Mouse (Mus musculus): ENCODE data around the gene Gm20661. TPM values are rescaled to one million over a fixed set of nuclear protein-coding genes. Genes with fewer than 3 reads are reported as not detected.

Gm20661 gene
- total RNA-seq, 1 experiment from 2014 or later, result 2.3 TPM

DNA sequence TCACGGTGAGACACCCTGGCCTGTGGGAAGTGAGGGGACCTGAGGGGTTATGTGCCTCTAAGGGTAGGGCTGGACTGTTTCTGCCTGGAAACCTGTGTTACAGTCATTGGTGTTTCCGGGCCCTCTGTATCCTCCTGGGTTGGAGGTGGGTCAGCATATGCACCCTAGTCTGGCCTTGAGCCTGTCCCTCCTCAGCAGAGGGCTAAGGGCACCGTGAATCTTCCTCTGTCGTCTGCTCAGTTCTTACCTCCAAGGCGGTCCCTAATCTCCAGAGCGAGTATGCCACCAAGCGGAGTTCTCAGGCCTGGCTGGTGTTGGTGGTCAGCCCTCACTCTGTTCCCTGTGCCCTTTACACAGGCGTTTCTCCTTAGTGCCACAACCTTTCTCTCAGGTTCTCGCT is 19.9 kb upstream of the Gm20661 start:
- no peak for ATAC-seq (replicated peaks in 1 of 2; ENCODE audit: insufficient read depth in 1 of 2, low FRiP score in 2 of 2, low TSS enrichment in 1 of 2, low read depth in 1 of 2, poor library complexity in 2 of 2, severe bottlenecking in 2 of 2)

DNA sequence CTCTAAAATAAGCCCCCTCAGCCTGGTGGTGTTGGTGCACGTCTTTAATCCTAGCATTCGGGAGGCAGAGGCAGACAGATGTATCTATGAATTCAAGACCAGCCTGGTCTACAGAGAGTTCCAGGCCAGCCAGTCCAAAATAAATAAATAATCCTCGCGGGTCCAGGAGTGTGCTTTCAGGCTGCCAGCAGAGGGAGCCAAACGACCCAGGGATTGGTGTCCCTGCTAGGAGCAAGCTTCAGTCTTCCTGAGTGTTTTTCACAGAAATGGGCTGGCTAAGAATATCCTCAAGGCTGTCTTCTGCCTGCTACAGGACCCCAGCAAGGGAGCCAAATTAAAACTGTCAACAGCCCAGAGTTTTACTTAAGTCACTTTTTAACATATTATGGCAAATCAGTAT is 19.2 kb upstream of the Gm20661 start:
- peak; percentile 54 to 68 for ATAC-seq (replicated peaks in 1 of 2; ENCODE audit: insufficient read depth in 1 of 2, low FRiP score in 2 of 2, low TSS enrichment in 1 of 2, low read depth in 1 of 2, poor library complexity in 2 of 2, severe bottlenecking in 2 of 2)

DNA sequence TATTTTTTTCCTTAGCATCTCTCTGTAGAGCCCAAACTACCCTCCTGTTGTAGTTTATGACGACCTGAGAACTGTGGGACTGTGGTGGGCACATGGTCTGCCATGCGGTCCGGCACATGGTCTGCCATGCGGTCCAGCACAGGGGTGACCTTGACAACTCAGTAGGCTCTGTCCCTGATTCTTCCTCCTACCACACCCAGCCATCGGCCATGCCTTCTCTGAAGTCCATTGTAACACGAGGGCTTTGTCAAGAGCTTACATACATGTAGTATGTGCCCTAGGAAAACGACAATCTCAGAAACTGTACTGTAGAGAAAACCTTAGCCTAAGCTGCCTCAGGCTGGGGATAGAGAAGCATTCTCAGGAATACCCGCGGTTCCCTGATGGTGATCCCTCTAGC is 18.2 kb upstream of the Gm20661 start:
- ATAC-seq (replicated peaks in 1 of 2; ENCODE audit: insufficient read depth in 1 of 2, low FRiP score in 2 of 2, low TSS enrichment in 1 of 2, low read depth in 1 of 2, poor library complexity in 2 of 2, severe bottlenecking in 2 of 2), result no peak

DNA sequence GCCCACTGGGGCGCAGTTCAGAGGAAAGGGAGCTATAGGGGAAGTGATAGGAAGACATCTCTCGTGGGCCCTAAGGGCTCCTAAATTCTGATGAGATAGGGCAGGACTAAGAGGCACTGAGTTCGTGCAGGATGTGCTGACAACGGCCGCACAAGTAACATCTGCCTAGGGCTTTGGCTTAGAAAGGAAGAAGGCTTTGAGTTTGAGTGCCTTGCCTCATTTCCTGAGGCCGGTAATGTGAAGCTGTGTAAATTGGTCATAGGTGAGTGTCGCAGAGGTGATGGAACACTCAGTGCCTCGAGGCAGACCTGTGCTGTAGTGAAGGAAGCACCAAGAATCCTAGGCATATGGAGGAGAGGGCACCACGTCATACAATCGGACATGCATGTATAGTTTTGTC is 16.2 kb upstream of the Gm20661 start:
- no peak for ATAC-seq (replicated peaks in 1 of 2; ENCODE audit: insufficient read depth in 1 of 2, low FRiP score in 2 of 2, low TSS enrichment in 1 of 2, low read depth in 1 of 2, poor library complexity in 2 of 2, severe bottlenecking in 2 of 2)

DNA sequence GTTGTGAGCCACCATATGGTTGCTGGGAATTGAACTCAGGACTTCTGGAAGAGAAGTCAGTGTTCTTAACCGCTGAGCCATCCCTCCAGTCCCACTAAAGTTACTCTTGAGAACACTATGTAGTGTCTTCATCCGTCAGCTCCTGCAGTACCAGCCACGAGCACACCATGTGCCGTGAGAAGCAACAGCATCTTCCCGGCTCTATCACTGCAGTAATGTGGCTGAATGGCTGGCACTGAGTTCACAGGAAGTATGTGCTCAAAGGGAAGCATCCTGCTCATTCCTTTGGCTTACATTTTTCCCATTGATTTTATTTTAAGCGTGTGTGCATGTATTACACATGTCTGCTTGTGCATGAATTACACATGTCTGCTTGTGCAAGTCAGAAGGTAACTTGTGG is 15.4 kb upstream of the Gm20661 start:
- no peak for ATAC-seq (replicated peaks in 1 of 2; ENCODE audit: insufficient read depth in 1 of 2, low FRiP score in 2 of 2, low TSS enrichment in 1 of 2, low read depth in 1 of 2, poor library complexity in 2 of 2, severe bottlenecking in 2 of 2)

DNA sequence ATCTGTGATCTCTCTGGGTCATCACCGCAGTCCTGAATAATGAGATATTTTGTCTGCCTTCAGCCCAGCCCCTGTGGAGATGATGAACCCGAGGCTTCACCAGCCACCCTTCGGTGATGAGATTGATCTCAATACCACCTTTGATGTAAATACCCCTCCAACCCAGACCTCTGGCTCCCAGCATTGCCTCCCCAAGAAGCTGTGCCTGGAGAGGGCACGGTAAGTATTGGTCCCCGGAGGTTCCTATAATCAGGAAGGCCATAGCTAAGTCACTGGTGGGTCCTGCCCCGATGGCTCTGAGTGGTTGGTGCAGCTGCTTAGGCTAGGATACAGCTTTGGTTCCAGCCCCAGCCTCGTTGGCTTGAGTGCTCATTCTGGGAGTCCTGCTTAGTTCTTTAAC is 14.3 kb upstream of the Gm20661 start:
- no peak for ATAC-seq (replicated peaks in 1 of 2; ENCODE audit: insufficient read depth in 1 of 2, low FRiP score in 2 of 2, low TSS enrichment in 1 of 2, low read depth in 1 of 2, poor library complexity in 2 of 2, severe bottlenecking in 2 of 2)

DNA sequence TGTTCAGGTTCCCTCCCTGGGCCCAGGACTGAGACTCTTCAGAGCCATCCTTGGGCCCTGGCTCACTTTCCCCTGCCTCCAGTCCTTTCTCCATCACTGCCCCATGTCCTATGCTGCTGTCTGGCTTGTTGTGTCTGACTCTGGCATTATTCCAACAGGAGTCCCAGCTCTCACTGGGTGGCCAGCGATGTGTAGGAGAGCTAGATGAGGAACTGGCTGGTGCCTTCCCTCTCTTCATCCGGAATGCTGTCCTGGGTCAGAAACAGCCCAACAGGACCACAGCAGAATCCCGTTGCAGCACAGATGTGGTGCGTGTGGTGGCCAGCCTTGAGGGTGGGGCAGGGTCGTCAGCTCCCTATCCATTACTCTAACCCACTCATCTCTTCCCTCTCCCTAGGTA is 12.5 kb upstream of the Gm20661 start:
- ATAC-seq (replicated peaks in 1 of 2; ENCODE audit: insufficient read depth in 1 of 2, low FRiP score in 2 of 2, low TSS enrichment in 1 of 2, low read depth in 1 of 2, poor library complexity in 2 of 2, severe bottlenecking in 2 of 2), result no peak

DNA sequence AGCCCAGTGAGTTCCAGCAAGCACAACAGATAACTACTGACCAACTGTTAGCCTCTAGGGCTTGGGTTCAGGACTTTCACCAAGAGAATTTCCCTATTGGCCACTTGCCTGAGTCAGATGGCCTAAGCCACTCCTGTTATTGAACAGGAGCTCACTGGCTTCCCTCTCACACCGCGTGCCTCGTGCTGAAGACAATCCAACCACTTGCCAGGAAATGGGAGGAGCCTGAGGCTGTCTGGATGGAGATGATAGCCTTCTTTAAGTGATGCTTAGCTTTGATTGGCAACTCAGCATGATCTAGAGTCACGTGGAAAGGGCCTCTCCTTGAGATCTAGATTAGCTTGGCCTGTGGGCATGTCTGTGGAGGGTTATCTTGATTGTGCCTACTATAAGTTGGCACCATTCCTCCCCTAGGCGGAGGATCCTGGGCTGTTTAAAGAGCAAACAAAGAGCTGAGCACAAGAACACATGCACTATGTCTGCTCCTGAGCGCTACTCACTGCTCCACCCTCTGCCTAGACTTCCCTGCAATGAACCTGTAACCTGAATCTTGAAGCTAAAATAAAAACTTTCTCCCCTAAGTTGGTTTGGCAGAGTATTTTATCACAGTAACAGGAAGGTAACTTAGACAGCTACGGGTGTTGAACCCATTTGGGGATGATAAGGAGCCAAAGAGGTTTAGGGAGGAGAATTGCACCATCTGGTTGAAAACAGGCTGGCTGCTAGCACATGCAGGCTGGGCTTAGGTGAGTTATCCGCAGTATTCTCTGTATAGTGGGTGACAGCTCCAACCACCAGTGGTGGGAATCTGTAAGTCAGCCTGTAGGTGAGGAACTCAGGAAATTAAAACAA is 10.9 kb upstream of the Gm20661 start:
- peak; percentile 58 to 61 for ATAC-seq (replicated peaks in 1 of 2; ENCODE audit: insufficient read depth in 1 of 2, low FRiP score in 2 of 2, low TSS enrichment in 1 of 2, low read depth in 1 of 2, poor library complexity in 2 of 2, severe bottlenecking in 2 of 2)

DNA sequence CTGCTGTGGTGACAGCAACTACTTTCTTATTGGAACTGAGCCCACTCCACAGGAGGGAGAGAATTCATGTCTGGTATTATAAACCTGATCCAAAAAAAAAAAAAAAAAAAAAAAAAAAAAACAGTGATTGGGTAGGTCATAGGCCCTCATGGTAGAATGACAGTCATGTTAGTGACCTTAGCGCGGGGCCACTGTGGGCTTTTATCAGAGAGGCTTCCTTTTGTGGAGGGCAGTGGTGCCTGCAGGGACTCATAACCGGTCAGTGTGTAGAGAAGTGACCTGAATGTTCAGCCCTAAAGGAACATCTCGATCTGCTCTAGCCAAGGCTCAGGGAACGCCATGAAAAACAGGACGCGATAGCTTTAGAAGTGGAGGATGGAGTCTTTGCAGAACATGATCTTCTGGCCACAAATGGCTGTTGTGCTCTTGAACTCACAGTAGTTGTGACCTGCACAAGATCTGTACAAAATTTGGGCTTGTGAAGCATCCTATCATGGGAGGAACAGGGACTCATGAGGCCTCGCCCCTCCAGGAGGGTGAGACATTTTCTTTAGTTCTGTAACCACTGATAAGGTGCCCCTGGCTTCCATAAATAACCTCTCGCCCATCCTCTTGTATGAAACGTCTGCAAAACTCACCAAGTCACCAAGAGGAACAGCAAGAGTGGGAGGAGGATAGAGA is 8.2 kb upstream of the Gm20661 start:
- ATAC-seq (replicated peaks in 1 of 2; ENCODE audit: insufficient read depth in 1 of 2, low FRiP score in 2 of 2, low TSS enrichment in 1 of 2, low read depth in 1 of 2, poor library complexity in 2 of 2, severe bottlenecking in 2 of 2), result peak in 1 of 2 experiments; percentile 4; a peak in 1 of 4 replicates

DNA sequence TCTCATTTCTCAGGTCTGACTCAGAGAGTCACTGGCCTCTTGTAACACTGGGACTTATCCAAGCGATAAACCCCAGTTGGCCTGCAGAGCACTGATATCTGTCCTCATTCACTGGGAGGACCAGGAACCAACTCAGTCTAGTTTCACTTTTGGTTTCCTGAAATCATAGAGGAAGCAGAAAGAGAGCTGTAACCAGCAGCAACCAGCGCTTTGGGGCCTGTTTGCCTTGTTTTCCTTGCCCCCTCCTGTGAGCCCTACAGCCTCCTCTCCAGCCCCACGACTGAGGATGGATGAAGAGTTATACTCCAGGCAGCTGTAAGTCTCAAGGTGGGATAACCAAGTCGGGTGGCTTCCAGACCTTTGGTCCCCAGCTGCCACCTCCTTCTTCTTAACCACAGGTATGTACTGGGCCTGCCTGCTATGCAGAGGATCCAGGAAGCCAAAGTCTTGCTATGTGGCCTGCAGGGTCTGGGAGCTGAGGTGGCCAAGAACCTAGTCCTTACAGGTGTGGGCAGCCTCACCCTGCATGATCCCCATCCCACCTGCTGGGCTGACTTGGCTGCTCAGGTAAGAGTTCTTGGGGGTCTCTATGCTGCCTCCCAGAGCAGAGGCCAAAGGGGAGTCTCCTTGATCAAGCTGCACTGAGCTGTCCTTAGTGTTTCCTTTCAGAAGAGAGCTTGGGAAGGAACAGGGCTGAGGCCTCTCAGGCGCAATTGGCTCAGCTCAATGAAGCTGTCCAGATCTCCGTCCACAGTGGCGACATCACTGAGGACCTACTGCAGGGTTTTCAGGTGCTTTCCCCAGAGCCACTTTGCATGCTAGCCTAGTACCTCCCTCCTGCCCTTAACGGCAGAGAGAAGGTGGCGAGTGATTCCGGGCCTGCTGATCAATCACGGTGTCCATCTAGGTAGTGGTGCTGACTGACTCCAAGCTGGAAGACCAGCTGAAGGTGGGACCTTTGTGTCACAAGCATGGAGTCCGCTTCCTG is 7.2 kb upstream of the Gm20661 start, which contains the start of gene Uba7:
TSS of gene Uba7 (plus strand) at position 107 of the 988 bp plus-strand sequence.
- peak; percentile 80 to 81 for ATAC-seq (replicated peaks in 1 of 2; ENCODE audit: insufficient read depth in 1 of 2, low FRiP score in 2 of 2, low TSS enrichment in 1 of 2, low read depth in 1 of 2, poor library complexity in 2 of 2, severe bottlenecking in 2 of 2)

DNA sequence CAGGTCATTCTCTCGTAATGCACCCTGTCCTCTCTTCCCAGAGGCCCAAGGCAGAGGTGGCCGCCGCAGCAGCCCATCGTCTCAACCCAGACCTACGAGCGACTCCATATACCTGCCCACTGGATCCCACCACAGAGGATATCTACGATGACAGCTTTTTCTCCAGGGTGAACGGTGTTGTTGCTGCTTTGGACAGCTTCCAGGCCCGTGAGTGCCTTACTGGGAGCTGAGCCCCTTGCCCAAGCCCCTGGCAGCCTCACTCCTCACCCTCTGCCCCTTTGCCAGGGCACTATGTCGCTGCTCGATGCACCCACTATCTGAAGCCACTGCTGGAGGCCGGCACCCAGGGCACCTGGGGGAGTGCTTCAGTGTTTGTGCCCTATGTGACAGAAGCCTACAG is 4.0 kb upstream of the Gm20661 start:
- no peak for ATAC-seq (replicated peaks in 1 of 2; ENCODE audit: insufficient read depth in 1 of 2, low FRiP score in 2 of 2, low TSS enrichment in 1 of 2, low read depth in 1 of 2, poor library complexity in 2 of 2, severe bottlenecking in 2 of 2)

DNA sequence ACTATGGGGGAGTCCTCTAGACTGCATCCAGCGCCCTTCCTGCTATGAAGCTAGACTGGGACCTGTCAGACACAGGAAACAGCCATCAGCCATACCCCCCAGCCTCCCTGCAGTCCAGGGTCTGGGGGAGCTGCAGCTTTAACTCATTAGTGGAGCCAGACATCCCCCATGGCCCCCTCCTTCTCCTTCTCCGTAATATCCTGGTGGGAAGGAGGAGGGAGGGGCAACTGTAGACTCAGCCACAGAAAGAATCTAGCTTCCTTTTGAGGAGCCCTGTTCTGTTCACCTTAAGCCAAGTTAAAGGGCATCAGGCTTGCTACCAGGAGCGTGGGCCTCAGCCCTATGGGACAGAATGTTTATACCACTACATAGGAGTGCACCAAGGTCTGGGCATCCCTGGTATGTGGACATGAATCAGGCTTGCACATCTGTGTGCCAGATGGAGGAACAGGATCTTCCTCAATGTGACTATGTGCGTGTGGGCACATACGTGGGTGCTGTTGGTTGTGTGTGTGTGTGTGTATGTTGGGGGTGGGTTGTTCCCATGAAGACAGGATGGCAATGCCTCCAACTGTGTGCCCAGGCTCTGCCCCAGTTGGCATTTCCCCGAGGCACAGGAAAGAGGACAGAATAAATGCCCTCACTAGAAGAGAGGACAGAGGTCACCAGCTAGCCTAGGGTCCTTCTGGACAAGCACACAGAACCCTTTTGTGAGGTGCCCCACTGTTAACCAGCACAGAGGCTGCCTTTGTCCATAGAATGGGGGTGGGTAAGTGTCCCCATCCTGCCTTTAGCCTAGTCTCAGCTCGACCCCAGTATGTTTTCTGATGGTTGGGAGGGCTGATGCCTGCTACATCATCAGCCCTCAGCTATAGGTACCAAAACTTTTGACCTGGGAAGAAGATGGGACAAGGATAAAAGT is 913 bp upstream of the Gm20661 start:
- ATAC-seq (replicated peaks in 1 of 2; ENCODE audit: insufficient read depth in 1 of 2, low FRiP score in 2 of 2, low TSS enrichment in 1 of 2, low read depth in 1 of 2, poor library complexity in 2 of 2, severe bottlenecking in 2 of 2), result no peak

DNA sequence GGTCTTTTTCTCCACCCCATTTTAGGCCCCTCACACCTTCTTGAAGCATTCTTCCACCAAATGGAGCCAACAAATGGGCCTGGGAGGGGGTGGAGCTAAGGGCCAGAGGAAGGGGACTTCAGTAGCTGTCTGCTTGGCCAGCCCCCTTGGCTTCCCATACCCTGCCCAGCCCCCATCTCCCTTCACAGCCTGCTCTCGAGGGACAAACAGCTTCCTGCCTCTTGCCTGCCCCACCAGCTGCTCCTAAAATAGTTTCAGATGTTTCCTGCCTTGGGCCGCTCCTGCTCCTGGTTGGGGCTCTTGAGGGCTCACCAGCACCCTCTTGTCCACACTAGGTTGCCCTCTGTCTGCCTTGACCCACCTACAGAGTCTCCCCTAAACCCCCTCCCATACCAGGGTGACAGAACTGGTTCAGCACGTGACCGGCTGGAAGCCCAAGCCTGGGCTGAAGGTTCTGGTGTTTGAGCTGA is 598 bp downstream of the Gm20661 start:
- ATAC-seq (replicated peaks in 1 of 2; ENCODE audit: insufficient read depth in 1 of 2, low FRiP score in 2 of 2, low TSS enrichment in 1 of 2, low read depth in 1 of 2, poor library complexity in 2 of 2, severe bottlenecking in 2 of 2), result peak; percentile 42 to 46

DNA sequence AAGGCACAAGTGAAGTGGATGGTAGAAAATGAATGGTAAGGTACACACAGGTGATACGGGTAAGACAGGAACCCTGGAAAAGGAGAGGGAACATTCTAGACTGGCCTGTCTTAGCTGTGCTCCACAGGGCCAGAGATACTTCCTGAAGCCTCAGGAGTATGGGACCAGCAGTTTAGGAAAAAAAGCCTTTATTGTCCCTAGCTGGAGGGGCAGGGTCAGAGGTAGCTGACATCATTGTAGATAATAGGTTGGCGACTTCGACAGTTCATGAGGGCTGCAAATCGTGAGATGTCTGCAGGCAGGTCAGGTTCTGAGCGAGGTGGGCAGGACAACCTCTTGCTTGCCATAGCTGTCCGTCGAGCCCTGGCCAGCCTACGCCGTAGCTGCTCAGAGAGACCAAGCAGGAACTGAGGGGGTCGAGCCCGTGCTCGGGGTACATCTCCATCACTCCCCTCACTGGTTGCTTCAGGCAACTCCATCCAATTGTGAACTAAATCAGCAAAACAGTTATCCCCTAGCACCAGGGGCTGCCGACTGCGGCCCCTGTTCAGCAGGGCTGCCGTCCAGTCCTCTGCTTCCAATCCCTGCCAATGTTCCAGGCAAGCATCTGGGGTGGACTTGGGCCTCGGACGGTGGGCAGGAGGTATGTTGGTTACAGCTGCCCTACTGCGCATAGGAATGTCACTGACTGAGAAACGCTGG is 1.3 kb downstream of the Gm20661 start:
- ATAC-seq (replicated peaks in 1 of 2; ENCODE audit: insufficient read depth in 1 of 2, low FRiP score in 2 of 2, low TSS enrichment in 1 of 2, low read depth in 1 of 2, poor library complexity in 2 of 2, severe bottlenecking in 2 of 2), result no peak

DNA sequence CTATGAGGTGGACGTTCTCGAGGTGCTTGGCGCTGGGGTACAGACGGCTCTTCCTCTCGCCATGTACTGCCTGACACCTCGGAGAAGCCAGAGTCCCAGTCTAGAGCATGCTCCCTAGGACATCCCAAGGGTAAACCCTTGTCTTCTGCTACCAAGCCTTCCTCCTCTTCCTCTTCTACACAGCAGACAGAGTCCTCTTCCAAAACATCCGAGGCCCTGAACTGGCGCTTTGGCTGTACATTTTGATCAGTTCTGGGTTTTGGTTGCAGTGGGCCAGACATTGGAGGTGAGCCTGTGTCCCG is 1.8 kb downstream of the Gm20661 start:
- ATAC-seq (replicated peaks in 1 of 2; ENCODE audit: insufficient read depth in 1 of 2, low FRiP score in 2 of 2, low TSS enrichment in 1 of 2, low read depth in 1 of 2, poor library complexity in 2 of 2, severe bottlenecking in 2 of 2), result no peak
